Mouse (Mus musculus): Measurements from ENCODE around the gene Fscn2.
"Not testable (repeated sequence)": the region's sequence is repeated elsewhere in the genome, so short reads cannot be mapped to it uniquely, and the experiment has no call there.

Fscn2 gene

GRCm38 (mm10) chr11:120405867-120406266 is 44.5 kb downstream of the Fscn2 start:
- DNase-seq (ENCODE audit: low read depth), result no peak

- no peak for DNase-seq (ENCODE audit: low read depth)
Observed at GRCm38 (mm10) chr11:120406445-120406844, 45.1 kb downstream of the Fscn2 start.

- not testable (repeated sequence) for DNase-seq (ENCODE audit: low read depth)
Observed at GRCm38 (mm10) chr11:120413621-120414020, 52.3 kb downstream of the Fscn2 start.

Data from fibroblast of lung, adult 2 months (primary cell).